Mouse (Mus musculus): ENCODE data around the gene A630095N17Rik. TPM values are rescaled to one million over a fixed set of nuclear protein-coding genes. Genes with fewer than 3 reads are reported as not detected.

The A630095N17Rik gene
- total RNA-seq, 2 experiments from 2014 or later = not detected

Small RNA genes lying within 50 kb of the gene (microRNA-seq; reads per million reads assigned to microRNA genes)
- gene Gm27943 = not detected

Other genes starting within 250 kb of the A630095N17Rik start
- gene Nhej1, start 106.9 kb downstream of the A630095N17Rik start, total RNA-seq (2021) = 1 to 10 TPM; 7.1 to 7.9 TPM
- under 1 TPM; 0.16 to 0.46 TPM for gene Slc23a3, start 98.2 kb downstream of the A630095N17Rik start, total RNA-seq (2021)
- gene Cnppd1, start 89.4 kb downstream of the A630095N17Rik start, total RNA-seq (2021) = 10 to 100 TPM; 38.0 TPM
- 10 to 100 TPM; 81.4 to 95.7 TPM for gene Retreg2, start 89.3 kb downstream of the A630095N17Rik start, total RNA-seq (2021)
- gene Zfand2b, start 63.5 kb downstream of the A630095N17Rik start, total RNA-seq (2021) = 10 to 100 TPM; 30.2 to 35.1 TPM
- 10 to 100 TPM; 24.9 to 33.9 TPM for gene Abcb6, start 51.7 kb downstream of the A630095N17Rik start, total RNA-seq (2021)
- gene Ankzf1, start 40.0 kb downstream of the A630095N17Rik start, total RNA-seq (2021) = 10 to 100 TPM; 13.7 to 16.8 TPM
- gene Atg9a, start 39.9 kb downstream of the A630095N17Rik start, total RNA-seq (2021) = 10 to 100 TPM; 38.0 to 43.7 TPM
- 10 to 100 TPM; 20.2 to 22.2 TPM for gene Glb1l, start 21.3 kb downstream of the A630095N17Rik start, total RNA-seq (2021)
- 100 to 1,000 TPM in 1 of 2 experiments, 10 to 100 TPM in 1; 94.9 to 125 TPM for gene Stk16, start 21.3 kb downstream of the A630095N17Rik start, total RNA-seq (2021)
- gene Tuba4a, start 12.2 kb downstream of the A630095N17Rik start, total RNA-seq (2021) = 10 to 100 TPM; 26.0 to 70.0 TPM
- gene Dnajb2, start 4.3 kb upstream of the A630095N17Rik start, total RNA-seq (2021) = 100 to 1,000 TPM in 1 of 2 experiments, 10 to 100 TPM in 1; 67.9 to 138 TPM
- gene Ptprn, start 32.4 kb upstream of the A630095N17Rik start, total RNA-seq (2021) = 10 to 100 TPM; 38.2 to 54.2 TPM
- gene Resp18, start 46.3 kb upstream of the A630095N17Rik start, total RNA-seq (2021) = 100 to 1,000 TPM in 1 of 2 experiments, 10 to 100 TPM in 1; 90.7 to 118 TPM
- gene Dnpep, start 85.9 kb upstream of the A630095N17Rik start, total RNA-seq (2021) = 100 to 1,000 TPM in 1 of 2 experiments, 10 to 100 TPM in 1; 88.1 to 112 TPM
- 10 to 100 TPM; 18.6 to 19.5 TPM for gene Des, start 128.2 kb upstream of the A630095N17Rik start, total RNA-seq (2021)
- 10 to 100 TPM in 1 of 2 experiments, 1 to 10 TPM in 1; 9.8 to 10.8 TPM for gene Speg, start 143.2 kb upstream of the A630095N17Rik start, total RNA-seq (2021)
- gene Gmppa, start 203.8 kb upstream of the A630095N17Rik start, total RNA-seq (2021) = 10 to 100 TPM; 58.7 to 72.1 TPM
- gene Asic4, start 218.3 kb upstream of the A630095N17Rik start, total RNA-seq (2021) = 1 to 10 TPM; 3.1 to 4.8 TPM
- 10 to 100 TPM; 55.3 to 63.1 TPM for gene Chpf, start 247.2 kb upstream of the A630095N17Rik start, total RNA-seq (2021)
- gene Tmem198, start 247.4 kb upstream of the A630095N17Rik start, total RNA-seq (2021) = 1 to 10 TPM; 2.6 to 4.1 TPM